Mouse (Mus musculus): ENCODE measurements around the gene Dus2. TPM values are rescaled to one million over a fixed set of nuclear protein-coding genes. Genes with fewer than 3 reads are reported as not detected.

Gene Dus2
- total RNA-seq (2014; rRNA removed) = 14.3 and 17.8 TPM in 2 replicates
- 15.2 and 21.7 TPM in 2 replicates for polyA plus RNA-seq (2015; fragmentation: Nextera tagmentation; extraction: Ambion mirVana)

GRCm38 (mm10) chr8:105990856-105991387 lies at the start of gene Dus2:
Gene Dus2 (plus strand): TSS chr8:105991337.
- no peak within 1 kb of the TSS for H3K4me2 ChIP-seq (ENCODE audit: low read depth)
- H3K9me3 ChIP-seq (ENCODE audit: low read length) = no peaks in the 10 kb centered on the region
- WGBS = 12% methylated on average over 15 of the region's 15 CpGs
- H3K27ac ChIP-seq (ENCODE audit: low read depth, low read length) = no peak within 1 kb of the TSS
- TF ChIP-seq CTCF (IDR thresholded peaks at IDR 0.05; ENCODE audit: low read depth) = peak; percentile 81
- peak; percentile 78 for DNase-seq
- H3K36me3 ChIP-seq (ENCODE audit: insufficient read depth) = no peaks in the 10 kb centered on the region
- H3K9ac ChIP-seq = no peak within 1 kb of the TSS
- no peaks in the 10 kb centered on the region for H3K4me1 ChIP-seq (ENCODE audit: insufficient read depth)
- H3K27me3 ChIP-seq (ENCODE audit: insufficient read depth, low read length) = no peaks in the 10 kb centered on the region
- ATAC-seq = peak; percentile 65; the same call in 1 of the 2 replicates
- no peak within 1 kb of the TSS for H3K4me3 ChIP-seq (ENCODE audit: low read depth, low read length)

GRCm38 (mm10) chr8:105942026-105942425 lies 49.1 kb upstream of the Dus2 start:
- H3K27me3 ChIP-seq (ENCODE audit: insufficient read depth, low read length) = no peaks in the 10 kb centered on the region
- H3K4me2 ChIP-seq (ENCODE audit: low read depth) = no peak overlapping the region
- 0 out of 2 replicates have a peak, but pooled peaks cover 5% of the 10 kb centered on the region for H3K36me3 ChIP-seq (ENCODE audit: insufficient read depth)
- 91% methylated on average over 11 of the region's 11 CpGs for WGBS
- H3K27ac ChIP-seq (ENCODE audit: low read depth, low read length) = no peak overlapping the region
- H3K9me3 ChIP-seq (ENCODE audit: low read length) = no peaks in the 10 kb centered on the region
- peaks cover 6% of the 10 kb centered on the region; the same call in 1 of the 2 replicates for H3K4me1 ChIP-seq (ENCODE audit: insufficient read depth)
- TF ChIP-seq CTCF (IDR thresholded peaks at IDR 0.05; ENCODE audit: low read depth) = no peak
- H3K9ac ChIP-seq = no peak overlapping the region
- no peak for ATAC-seq
- DNase-seq = no peak
- H3K4me3 ChIP-seq (ENCODE audit: low read depth, low read length) = no peak overlapping the region

GRCm38 (mm10) chr8:105942542-105942941 lies 48.6 kb upstream of the Dus2 start:
- Histone ChIP-seq H3K27ac (ENCODE audit: low read depth, low read length) (no peak overlapping the region), H3K27me3 (ENCODE audit: insufficient read depth, low read length) (no peaks in the 10 kb centered on the region), H3K4me2 (ENCODE audit: low read depth) (no peak overlapping the region), H3K9me3 (ENCODE audit: low read length) (no peaks in the 10 kb centered on the region), H3K4me1 (ENCODE audit: insufficient read depth) (peaks cover 6% of the 10 kb centered on the region; the same call in 1 of the 2 replicates), H3K9ac (no peak overlapping the region), H3K4me3 (ENCODE audit: low read depth, low read length) (no peak overlapping the region), H3K36me3 (ENCODE audit: insufficient read depth) (0 out of 2 replicates have a peak, but pooled peaks cover 5% of the 10 kb centered on the region)
- no peak for DNase-seq
- TF ChIP-seq CTCF (IDR thresholded peaks at IDR 0.05; ENCODE audit: low read depth) = no peak
- ATAC-seq = no peak
- WGBS = 89% methylated on average over 5 of the region's 5 CpGs

- peak; percentile 87 for ATAC-seq
- 55% methylated on average over 8 of the region's 8 CpGs for WGBS
- Histone ChIP-seq H3K27me3 (ENCODE audit: insufficient read depth, low read length) (no peaks in the 10 kb centered on the region), H3K9ac (no peak within 1 kb of the TSS), H3K4me1 (ENCODE audit: insufficient read depth) (0 out of 2 replicates have a peak, but pooled peaks cover under 1% of the 10 kb centered on the region), H3K36me3 (ENCODE audit: insufficient read depth) (0 out of 2 replicates have a peak, but pooled peaks cover 5% of the 10 kb centered on the region), H3K9me3 (ENCODE audit: low read length) (no peaks in the 10 kb centered on the region), H3K4me3 (ENCODE audit: low read depth, low read length) (no peak within 1 kb of the TSS), H3K4me2 (ENCODE audit: low read depth) (no peak within 1 kb of the TSS), H3K27ac (ENCODE audit: low read depth, low read length) (peak within 1 kb of the TSS; percentile 35; the same call in 1 of the 2 replicates)
- peak; percentile 41 for DNase-seq
- TF ChIP-seq CTCF (IDR thresholded peaks at IDR 0.05; ENCODE audit: low read depth) = no peak
Measured at GRCm38 (mm10) chr8:105943321-105943739, 47.8 kb upstream of the Dus2 start, which contains the start of gene Lcat. Gene Lcat (minus strand): TSS chr8:105943382.

- H3K27ac ChIP-seq (ENCODE audit: low read depth, low read length) = no peak overlapping the region
- 0 out of 2 replicates have a peak, but pooled peaks cover 5% of the 10 kb centered on the region for H3K36me3 ChIP-seq (ENCODE audit: insufficient read depth)
- ATAC-seq (peak; percentile 47), DNase-seq (peak; percentile 64)
- H3K4me2 ChIP-seq (ENCODE audit: low read depth) = no peak overlapping the region
- TF ChIP-seq CTCF (IDR thresholded peaks at IDR 0.05; ENCODE audit: low read depth) = no peak
- H3K27me3 ChIP-seq (ENCODE audit: insufficient read depth, low read length) = no peaks in the 10 kb centered on the region
- no peaks in the 10 kb centered on the region for H3K4me1 ChIP-seq (ENCODE audit: insufficient read depth)
- no peaks in the 10 kb centered on the region for H3K9me3 ChIP-seq (ENCODE audit: low read length)
- 33% methylated on average over 10 of the region's 10 CpGs for WGBS
- no peak overlapping the region for H3K9ac ChIP-seq
- H3K4me3 ChIP-seq (ENCODE audit: low read depth, low read length) = no peak overlapping the region
Measured at GRCm38 (mm10) chr8:105949350-105949749, 41.8 kb upstream of the Dus2 start.

- no peak overlapping the region for H3K4me3 ChIP-seq (ENCODE audit: low read depth, low read length)
- no peak overlapping the region for H3K9ac ChIP-seq
- no peaks in the 10 kb centered on the region for H3K27me3 ChIP-seq (ENCODE audit: insufficient read depth, low read length)
- peak overlapping the region; percentile 57 for H3K27ac ChIP-seq (ENCODE audit: low read depth, low read length)
- WGBS = 32% methylated on average over 7 of the region's 7 CpGs
- H3K4me1 ChIP-seq (ENCODE audit: insufficient read depth) = no peaks in the 10 kb centered on the region
- peak; percentile 92 for ATAC-seq
- H3K36me3 ChIP-seq (ENCODE audit: insufficient read depth) = no peaks in the 10 kb centered on the region
- no peak for TF ChIP-seq CTCF (IDR thresholded peaks at IDR 0.05; ENCODE audit: low read depth)
- no peak overlapping the region for H3K4me2 ChIP-seq (ENCODE audit: low read depth)
- H3K9me3 ChIP-seq (ENCODE audit: low read length) = no peaks in the 10 kb centered on the region
- peak; percentile 69 for DNase-seq
Measured at GRCm38 (mm10) chr8:105951057-105951659, 40.0 kb upstream of the Dus2 start.

- WGBS = 90% methylated on average over 4 of the region's 4 CpGs
- no peak overlapping the region for H3K4me3 ChIP-seq (ENCODE audit: low read depth, low read length)
- DNase-seq (no peak), ATAC-seq (no peak)
- TF ChIP-seq CTCF (IDR thresholded peaks at IDR 0.05; ENCODE audit: low read depth) = no peak
- no peaks in the 10 kb centered on the region for H3K27me3 ChIP-seq (ENCODE audit: insufficient read depth, low read length)
- no peak overlapping the region for H3K27ac ChIP-seq (ENCODE audit: low read depth, low read length)
- no peaks in the 10 kb centered on the region for H3K36me3 ChIP-seq (ENCODE audit: insufficient read depth)
- H3K4me2 ChIP-seq (ENCODE audit: low read depth) = no peak overlapping the region
- no peaks in the 10 kb centered on the region for H3K9me3 ChIP-seq (ENCODE audit: low read length)
- H3K4me1 ChIP-seq (ENCODE audit: insufficient read depth) = no peaks in the 10 kb centered on the region
- no peak overlapping the region for H3K9ac ChIP-seq
Measured at GRCm38 (mm10) chr8:105956556-105956955, 34.6 kb upstream of the Dus2 start.

Measured in forebrain, postnatal 0 days (tissue).